Mouse (Mus musculus) cortical plate, adult 2 months (tissue): ENCODE results near the gene Hcfc1r1. TPM values are rescaled to one million over a fixed set of nuclear protein-coding genes. Genes with fewer than 3 reads are reported as not detected.

ENCODE experiments used
- H3K27ac ChIP-seq: fragments of 200-500 bp; 2 replicates; pipeline ENCODE4 v1.5.1; 2012; ENCODE audit warnings: low read length, control low read depth, inconsistent platforms; ENCODE audit not compliant: insufficient read depth
- H3K4me1 ChIP-seq: fragments of 200-500 bp; 2 replicates; pipeline ENCODE4 v1.6.1; 2011; ENCODE audit warnings: low read length; ENCODE audit not compliant: control insufficient read depth, insufficient read depth
- H3K4me3 ChIP-seq: fragments of 200-500 bp; 2 replicates; pipeline ENCODE4 v1.5.1; 2011; ENCODE audit warnings: mild to moderate bottlenecking, low read length, control low read depth; ENCODE audit not compliant: insufficient read depth
- CTCF ChIP-seq: fragments of 200-500 bp; IDR thresholded peaks from 2 replicates; pipeline ENCODE4 v1.5.1; 2011; ENCODE audit warnings: mild to moderate bottlenecking, control low read depth, low read length; ENCODE audit not compliant: insufficient read depth; ENCODE audit errors: extremely low read depth
- POLR2A ChIP-seq: fragments of 200-500 bp; IDR thresholded peaks from 2 replicates; pipeline ENCODE4 v1.6.1; 2011; ENCODE audit warnings: mild to moderate bottlenecking, low read length, control low read depth; ENCODE audit not compliant: insufficient read depth; ENCODE audit errors: extremely low read depth
- polyA plus RNA-seq: library from polyadenylated mRNA; depleted of rRNA; stranded (reverse); fragments of >200 nt; gene quantifications from 2 replicates; pipeline ENCODE4 v1.2.3, GENCODE M21; 2012

Hcfc1r1 gene
- polyA plus RNA-seq, 1 experiment, result 139 TPM

DNA sequence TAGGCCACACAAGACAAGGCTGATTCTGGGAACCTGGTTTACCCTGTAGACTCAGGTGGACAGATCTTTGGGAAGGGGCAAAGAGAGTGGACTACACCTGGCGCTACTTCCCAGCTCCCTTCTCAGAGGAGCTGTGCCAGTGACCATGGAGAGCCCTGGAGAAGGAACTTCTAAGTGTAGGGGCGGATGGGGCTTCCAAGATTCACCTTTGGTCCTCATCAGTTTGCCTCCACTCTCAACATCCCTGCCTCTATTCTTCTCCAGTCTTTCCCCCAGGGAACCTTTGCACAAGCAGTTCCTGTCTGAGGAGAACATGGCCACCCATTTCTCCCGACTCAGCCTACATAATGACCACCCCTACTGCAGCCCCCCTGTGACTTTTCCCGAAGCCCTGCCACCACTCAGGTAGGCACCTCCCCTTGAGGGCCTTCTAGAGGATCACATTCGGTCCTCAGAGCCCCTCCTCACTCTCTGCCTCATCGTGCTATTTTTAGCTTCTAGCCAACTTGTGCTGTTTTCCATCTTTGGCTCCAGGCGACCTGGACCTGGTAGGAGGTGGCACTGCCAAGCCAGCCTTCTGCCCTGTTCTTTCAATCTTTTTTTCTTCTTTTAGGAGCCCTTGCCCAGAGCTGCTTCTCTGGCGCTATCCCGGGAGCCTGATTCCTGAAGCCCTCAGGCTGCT lies 1.0 kb downstream of the Hcfc1r1 start:
- Histone ChIP-seq H3K27ac (peak overlapping the region; percentile 51), H3K4me3 (peak overlapping the region; percentile 66), H3K4me1 (peaks cover 2% of the 10 kb centered on the region)
- TF ChIP-seq POLR2A (no peak), CTCF (no peak)

DNA sequence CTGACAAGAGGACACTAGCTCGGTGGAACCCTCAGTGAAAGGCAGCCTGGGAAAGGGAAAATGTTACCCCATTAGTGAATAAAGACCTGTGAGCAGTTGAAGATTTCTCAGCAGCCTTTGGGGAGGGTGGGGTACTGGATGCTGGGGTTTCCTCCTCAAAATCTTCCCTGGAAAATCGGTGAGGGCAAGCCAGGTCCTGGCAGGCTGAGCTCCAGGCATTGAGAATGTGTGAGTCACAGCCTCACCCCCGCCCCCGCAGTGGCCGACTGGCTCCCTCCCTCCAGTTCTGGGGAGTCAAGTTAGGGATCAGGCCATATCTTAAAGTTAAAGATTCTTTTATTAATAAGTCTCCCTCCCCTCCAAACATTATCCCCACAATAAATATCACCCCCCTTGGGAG lies 1.7 kb downstream of the Hcfc1r1 start:
- H3K4me3 ChIP-seq, result peak overlapping the region; percentile 66; the same call in 1 of the 2 replicates
- H3K4me1 ChIP-seq, result peaks cover 2% of the 10 kb centered on the region
- no peak for TF ChIP-seq POLR2A
- TF ChIP-seq CTCF, result no peak
- peak overlapping the region; percentile 51; the same call in 1 of the 2 replicates for H3K27ac ChIP-seq

DNA sequence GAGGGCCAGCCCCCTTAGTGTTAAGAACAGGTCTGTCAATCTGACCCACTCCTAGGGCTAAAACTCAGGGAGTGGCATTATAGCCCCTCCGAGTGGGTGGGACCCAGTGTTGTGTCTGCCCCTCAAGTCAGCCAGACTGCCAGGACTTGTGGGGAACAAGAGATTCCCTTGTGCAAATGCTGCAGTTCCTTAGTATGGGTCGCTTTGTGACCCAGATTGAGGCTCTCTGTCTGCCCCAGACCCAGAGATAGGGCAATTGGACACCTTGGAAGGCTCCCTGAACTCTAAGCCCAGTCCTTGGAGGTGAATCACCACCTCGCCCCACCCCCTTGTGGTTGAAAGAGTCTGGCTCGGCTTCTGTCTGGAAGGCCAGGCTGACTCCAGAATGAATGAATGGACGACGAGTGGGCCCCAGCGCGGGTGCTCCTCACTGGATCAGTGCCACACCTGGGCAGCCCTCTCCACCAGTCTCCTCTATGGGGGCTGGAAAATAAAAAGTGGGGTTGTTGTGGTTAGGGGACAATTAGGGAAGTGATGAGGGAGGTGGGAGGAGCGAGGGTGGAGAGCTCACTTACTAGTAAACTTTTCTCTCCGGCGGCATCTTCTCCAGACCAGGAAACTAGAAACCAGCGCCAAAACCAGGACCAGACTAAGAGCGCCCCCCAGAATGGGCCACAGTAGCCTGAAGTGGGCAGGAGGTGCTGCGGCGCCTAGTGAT lies 2.3 kb downstream of the Hcfc1r1 start:
- peak overlapping the region; percentile 34 for H3K4me3 ChIP-seq
- TF ChIP-seq POLR2A, result no peak
- no peak for TF ChIP-seq CTCF
- H3K4me1 ChIP-seq, result peaks cover 2% of the 10 kb centered on the region
- H3K27ac ChIP-seq, result no peak overlapping the region

DNA sequence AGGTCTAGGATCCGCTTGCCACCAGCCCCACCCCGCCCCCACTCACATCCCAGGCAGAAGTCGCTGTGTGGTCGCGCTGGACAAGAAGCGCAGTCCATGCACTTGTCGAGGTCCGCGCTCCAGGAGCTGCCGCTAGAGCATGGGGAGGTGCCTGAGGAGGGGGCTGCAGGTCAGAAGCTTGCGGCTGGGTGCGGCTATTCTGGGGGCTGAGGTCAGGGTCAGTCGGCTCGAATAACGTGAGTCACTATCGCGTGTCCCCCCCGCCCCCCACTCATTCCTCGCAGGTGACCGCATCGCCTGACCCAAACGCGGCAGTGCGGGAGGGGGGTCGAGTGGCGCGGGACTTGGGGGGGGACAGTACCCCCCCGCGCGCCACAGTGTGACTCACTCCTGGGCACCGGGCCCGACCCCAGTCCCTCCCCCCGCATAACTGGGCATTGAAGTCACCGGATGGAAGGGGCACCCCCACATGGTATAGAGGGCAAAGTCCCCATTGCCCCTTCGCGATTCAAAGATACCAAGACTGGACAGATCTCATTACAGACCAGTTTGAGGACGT lies 3.2 kb downstream of the Hcfc1r1 start:
- peaks cover 2% of the 10 kb centered on the region for H3K4me1 ChIP-seq

DNA sequence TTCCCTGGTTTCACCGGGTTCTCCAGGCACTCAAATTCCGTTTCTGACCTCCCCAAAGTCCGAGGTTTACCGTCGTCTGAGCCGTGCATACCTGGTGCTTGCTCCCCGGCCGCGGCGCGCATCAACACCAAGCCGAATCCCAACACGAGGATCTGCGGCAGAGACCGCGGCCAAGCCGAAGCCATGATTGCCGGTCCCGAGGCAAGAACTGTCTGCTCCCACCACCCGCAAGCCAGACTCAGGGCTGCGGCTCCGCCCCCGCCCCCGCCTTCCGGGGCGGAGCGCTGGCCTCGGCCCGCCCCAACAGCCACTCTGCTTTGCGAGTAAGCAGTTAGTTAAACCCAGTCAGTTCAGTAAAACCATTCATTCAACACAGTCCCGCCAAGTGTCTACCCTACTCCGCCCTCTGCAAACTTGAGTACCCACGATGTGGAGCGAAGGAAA lies 3.9 kb downstream of the Hcfc1r1 start, which contains the start of gene Tnfrsf12a:
Gene Tnfrsf12a, minus strand, starts transcription at position 233 of the 444 bp plus-strand sequence.
- Histone ChIP-seq H3K4me1 (peaks cover 2% of the 10 kb centered on the region), H3K27ac (no peak within 1 kb of the TSS), H3K4me3 (peak within 1 kb of the TSS; percentile 34)
- TF ChIP-seq CTCF, result no peak
- TF ChIP-seq POLR2A, result peak; percentile 86

More for the DNA sequence above, 3.2 kb downstream of the Hcfc1r1 start:
- TF ChIP-seq CTCF, result no peak
- TF ChIP-seq POLR2A, result no peak
- peak overlapping the region; percentile 34 for H3K4me3 ChIP-seq
- H3K27ac ChIP-seq, result no peak overlapping the region

DNA sequence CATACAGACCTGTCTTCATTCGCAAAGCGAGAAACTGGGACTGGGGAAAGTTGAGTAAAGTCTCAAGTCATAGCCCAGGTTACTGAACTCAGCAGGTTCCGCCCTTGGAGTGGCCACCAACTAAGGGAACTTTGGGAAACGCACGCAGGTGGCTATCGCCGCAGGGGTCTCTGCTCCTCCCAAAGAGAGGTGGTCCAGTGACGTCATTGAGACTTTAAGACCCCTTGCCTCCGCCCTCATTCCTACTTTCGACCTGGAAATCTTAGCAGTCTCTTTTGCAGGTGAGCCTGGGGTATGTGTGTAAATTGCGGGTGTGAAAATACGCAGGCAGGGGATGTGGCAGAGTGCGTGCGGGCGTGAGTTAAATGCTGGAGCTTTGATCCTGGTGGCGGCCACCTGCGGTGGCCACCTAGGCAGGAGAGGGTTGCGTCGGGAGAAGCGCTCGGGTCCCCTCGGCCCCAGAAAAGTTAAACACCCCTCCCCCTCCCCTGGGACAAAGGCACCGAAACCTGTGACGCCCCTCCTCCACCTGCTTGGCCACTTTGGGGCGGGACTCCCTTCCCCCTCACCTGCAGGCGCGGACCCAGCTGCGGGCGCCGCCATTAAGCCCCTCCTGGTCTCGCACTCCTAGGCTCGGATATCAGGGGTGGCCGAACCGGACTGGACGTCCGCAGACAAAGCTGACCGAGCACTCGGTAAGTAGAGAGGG lies 5.9 kb downstream of the Hcfc1r1 start, which contains the start of gene Cldn6:
Gene Cldn6, plus strand, starts transcription at position 123 of the 709 bp plus-strand sequence.
- H3K4me1 ChIP-seq, result peaks cover 2% of the 10 kb centered on the region
- no peak within 1 kb of the TSS for H3K27ac ChIP-seq
- TF ChIP-seq POLR2A (no peak), CTCF (no peak)
- H3K4me3 ChIP-seq, result no peak within 1 kb of the TSS

DNA sequence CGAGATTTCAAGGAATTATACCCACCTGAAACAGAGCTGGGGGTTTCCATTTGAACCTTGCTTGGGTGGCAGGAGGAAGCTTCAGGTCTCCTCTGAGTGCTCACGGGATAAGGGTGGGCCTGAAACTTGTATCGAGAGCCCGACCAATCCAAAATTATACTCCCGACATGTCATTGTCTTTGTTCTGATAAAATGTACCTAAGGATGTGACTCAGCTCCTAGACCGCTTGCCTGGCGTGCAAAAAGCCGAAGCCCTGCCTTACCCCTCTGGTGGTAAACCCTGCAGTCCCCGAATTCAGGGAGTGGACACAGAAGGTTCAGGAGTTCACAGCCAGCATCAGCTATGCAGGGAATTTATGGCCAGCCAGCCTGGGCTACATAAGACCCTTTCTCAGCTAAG lies 6.9 kb downstream of the Hcfc1r1 start:
- no peak for TF ChIP-seq CTCF
- TF ChIP-seq POLR2A, result no peak
- Histone ChIP-seq H3K4me1 (no peaks in the 10 kb centered on the region; the same call in 1 of the 2 replicates), H3K27ac (no peak overlapping the region), H3K4me3 (no peak overlapping the region)

DNA sequence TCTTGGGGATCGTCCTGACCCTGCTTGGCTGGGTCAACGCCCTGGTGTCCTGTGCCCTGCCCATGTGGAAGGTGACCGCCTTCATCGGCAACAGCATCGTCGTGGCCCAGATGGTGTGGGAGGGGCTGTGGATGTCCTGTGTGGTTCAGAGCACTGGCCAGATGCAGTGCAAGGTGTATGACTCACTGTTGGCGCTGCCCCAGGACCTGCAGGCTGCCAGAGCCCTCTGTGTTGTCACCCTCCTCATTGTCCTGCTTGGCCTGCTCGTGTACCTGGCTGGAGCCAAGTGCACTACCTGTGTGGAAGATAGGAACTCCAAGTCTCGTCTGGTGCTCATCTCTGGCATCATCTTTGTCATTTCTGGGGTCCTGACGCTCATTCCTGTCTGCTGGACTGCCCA lies 7.7 kb downstream of the Hcfc1r1 start:
- Histone ChIP-seq H3K27ac (no peak overlapping the region), H3K4me1 (no peaks in the 10 kb centered on the region; the same call in 1 of the 2 replicates), H3K4me3 (no peak overlapping the region)
- TF ChIP-seq POLR2A (no peak), CTCF (no peak)

DNA sequence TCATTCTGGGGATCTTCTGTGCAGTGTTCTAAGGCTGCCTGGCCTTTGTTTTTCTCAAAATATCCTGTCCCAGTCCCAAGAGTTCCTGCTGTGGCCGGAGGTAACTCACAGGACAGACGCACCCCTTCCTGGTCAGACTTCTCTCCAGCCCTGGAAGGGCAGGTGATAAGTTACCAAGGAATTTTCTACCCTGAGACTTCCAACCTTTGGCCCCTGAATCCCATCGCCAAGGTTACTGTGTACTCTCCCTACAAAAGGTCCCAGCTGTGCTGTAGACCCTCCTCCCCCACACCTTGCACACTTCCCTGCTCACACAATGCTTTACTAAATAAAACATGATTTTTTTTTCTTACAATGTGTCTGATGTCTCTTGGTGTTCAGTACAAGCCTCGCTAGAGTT lies 8.7 kb downstream of the Hcfc1r1 start:
- no peaks in the 10 kb centered on the region for H3K4me1 ChIP-seq
- no peak overlapping the region for H3K4me3 ChIP-seq
- H3K27ac ChIP-seq, result no peak overlapping the region
- TF ChIP-seq CTCF (no peak), POLR2A (no peak)
